Mouse (Mus musculus): ENCODE data around the gene Manf.

DNA sequence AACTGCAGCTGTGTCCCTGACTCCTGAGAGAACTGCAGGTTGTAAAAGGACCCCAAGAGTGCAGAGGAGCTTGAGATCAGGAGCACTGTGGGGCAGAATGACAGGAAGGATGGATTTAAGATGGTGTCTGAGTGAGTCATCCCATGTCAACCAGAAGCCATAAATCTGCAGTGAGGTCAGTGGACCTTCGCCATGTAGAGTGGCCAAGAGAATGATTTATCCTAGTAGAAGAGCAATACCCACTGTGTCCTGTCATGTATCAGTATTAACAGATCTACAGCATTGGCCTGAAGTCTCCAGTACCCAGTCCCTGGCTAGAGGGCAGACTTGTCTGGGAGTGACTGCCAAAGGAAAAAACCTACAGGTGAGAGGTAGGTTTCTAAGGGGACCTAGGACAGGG lies 7.1 kb upstream of the Manf start:
- TF ChIP-seq CTCF (conservative IDR thresholded peaks at IDR 0.05; ENCODE audit: low read length) (no peak), POU5F1 (IDR thresholded peaks at IDR 0.05; ENCODE audit: borderline replicate concordance, low read length) (no peak)

All from E14TG2a.4 (cell line).